Mouse (Mus musculus) lung, postnatal 0 days (tissue): ENCODE results near the gene Ptpdc1.

ENCODE experiments used
- CTCF ChIP-seq: IDR thresholded peaks from 2 replicates; pipeline ENCODE4 v1.5.1; 2016; ENCODE audit warnings: antibody characterized with exemption, mild to moderate bottlenecking
- EP300 ChIP-seq: IDR thresholded peaks from 2 replicates; pipeline ENCODE4 v1.6.1; 2016; ENCODE audit warnings: antibody characterized with exemption, mild to moderate bottlenecking, control low read depth

GRCm38 (mm10) chr13:48661561-48661960 lies 36.1 kb upstream of the Ptpdc1 start:
- TF ChIP-seq EP300 (no peak), CTCF (no peak)
